Mouse (Mus musculus): ENCODE data around the gene Slit2.
A peak's percentile ranks its signal among the peaks of the same experiment; 100 is the strongest.

Slit2 gene

GRCm38 (mm10) chr5:48050637-48051314, 67.8 kb downstream of the Slit2 start:
- DNase-seq (ENCODE audit: low read depth, low spot score), result no peak

- DNase-seq (ENCODE audit: low read depth, low spot score), result no peak
These were observed 75.7 kb downstream of the Slit2 start for GRCm38 (mm10) chr5:48058612-48059011.

- no peak for DNase-seq (ENCODE audit: low read depth, low spot score)
These were observed 77.8 kb downstream of the Slit2 start for GRCm38 (mm10) chr5:48060715-48061114.

- no peak for DNase-seq (ENCODE audit: low read depth, low spot score)
These were observed 95.8 kb downstream of the Slit2 start for GRCm38 (mm10) chr5:48078730-48079129.

GRCm38 (mm10) chr5:48081223-48081881, 98.4 kb downstream of the Slit2 start:
- DNase-seq (ENCODE audit: low read depth, low spot score), result no peak

- no peak for DNase-seq (ENCODE audit: low read depth, low spot score)
These were observed 130.5 kb downstream of the Slit2 start for GRCm38 (mm10) chr5:48113400-48113799.

GRCm38 (mm10) chr5:48114969-48115537, 132.1 kb downstream of the Slit2 start:
- no peak for DNase-seq (ENCODE audit: low read depth, low spot score)

GRCm38 (mm10) chr5:48122651-48123050, 139.7 kb downstream of the Slit2 start:
- DNase-seq (ENCODE audit: low read depth, low spot score), result no peak

- DNase-seq (ENCODE audit: low read depth, low spot score), result peak; percentile 61
These were observed 143.0 kb downstream of the Slit2 start for GRCm38 (mm10) chr5:48125770-48126423.

- no peak for DNase-seq (ENCODE audit: low read depth, low spot score)
These were observed 147.0 kb downstream of the Slit2 start for GRCm38 (mm10) chr5:48129981-48130380.

- peak; percentile 20 for DNase-seq (ENCODE audit: low read depth, low spot score)
These were observed 153.6 kb downstream of the Slit2 start for GRCm38 (mm10) chr5:48136571-48136970.

- DNase-seq (ENCODE audit: low read depth, low spot score), result peak; percentile 54
These were observed 156.0 kb downstream of the Slit2 start for GRCm38 (mm10) chr5:48138849-48139487.

- DNase-seq (ENCODE audit: low read depth, low spot score), result no peak
These were observed 156.5 kb downstream of the Slit2 start for GRCm38 (mm10) chr5:48139488-48139862.

GRCm38 (mm10) chr5:48146082-48146481, 163.1 kb downstream of the Slit2 start:
- peak; percentile 17 for DNase-seq (ENCODE audit: low read depth, low spot score)

- DNase-seq (ENCODE audit: low read depth, low spot score), result no peak
These were observed 177.9 kb downstream of the Slit2 start for GRCm38 (mm10) chr5:48160829-48161228.

GRCm38 (mm10) chr5:48181646-48182302, 198.8 kb downstream of the Slit2 start:
- peak; percentile 54 for DNase-seq (ENCODE audit: low read depth, low spot score)

- no peak for DNase-seq (ENCODE audit: low read depth, low spot score)
These were observed 201.4 kb downstream of the Slit2 start for GRCm38 (mm10) chr5:48184358-48184757.

- no peak for DNase-seq (ENCODE audit: low read depth, low spot score)
These were observed 204.9 kb downstream of the Slit2 start for GRCm38 (mm10) chr5:48187819-48188218.

GRCm38 (mm10) chr5:48199380-48199779, 216.4 kb downstream of the Slit2 start:
- DNase-seq (ENCODE audit: low read depth, low spot score), result no peak

GRCm38 (mm10) chr5:48215248-48215647, 232.3 kb downstream of the Slit2 start:
- DNase-seq (ENCODE audit: low read depth, low spot score), result no peak

GRCm38 (mm10) chr5:48219624-48220155, 236.8 kb downstream of the Slit2 start:
- no peak for DNase-seq (ENCODE audit: low read depth, low spot score)
